Mouse (Mus musculus) olfactory bulb, adult 2 months (tissue): ENCODE results near the gene Rcvrn. TPM values are rescaled to one million over a fixed set of nuclear protein-coding genes. Genes with fewer than 3 reads are reported as not detected.

ENCODE experiments used
- H3K27ac ChIP-seq: fragments of 200-500 bp; 2 replicates; pipeline ENCODE4 v1.5.1; 2012; ENCODE audit warnings: low read depth, low read length; ENCODE audit not compliant: insufficient read depth
- H3K4me1 ChIP-seq: fragments of 200-500 bp; 2 replicates; pipeline ENCODE4 v1.6.1; 2012; ENCODE audit warnings: low read length; ENCODE audit not compliant: control insufficient read depth, insufficient read depth
- H3K4me3 ChIP-seq: fragments of 200-500 bp; 2 replicates; pipeline ENCODE4 v1.5.1; 2012; ENCODE audit warnings: mild to moderate bottlenecking, low read depth, low read length, moderate library complexity; ENCODE audit not compliant: insufficient read depth
- CTCF ChIP-seq: fragments of 200-500 bp; IDR thresholded peaks from 2 replicates; pipeline ENCODE4 v1.5.1; 2012; ENCODE audit warnings: low read depth, mild to moderate bottlenecking, low read length, moderate library complexity; ENCODE audit not compliant: insufficient read depth
- POLR2A ChIP-seq: fragments of 200-500 bp; IDR thresholded peaks from 2 replicates; pipeline ENCODE4 v1.6.1; 2012; ENCODE audit warnings: mild to moderate bottlenecking, low read depth, low read length, moderate library complexity; ENCODE audit not compliant: insufficient read depth
- WGBS: fragments of 180-500 bp; shearing (Covaris S2); methylation state at CpG from one replicate; pipeline ENCODE4 v1.1.7; 2018; 5-methylcytosine and 5-hydroxymethylcytosine counted together
- polyA plus RNA-seq: library from polyadenylated mRNA; stranded (reverse); fragments of >200 nt; gene quantifications from 2 replicates; pipeline ENCODE4 v1.2.4, GENCODE M21; 2012; ENCODE audit warnings: low replicate concordance; ENCODE audit not compliant: missing spikeins, insufficient read depth, insufficient read length

The Rcvrn gene
- not detected in 2 replicates for polyA plus RNA-seq

DNA sequence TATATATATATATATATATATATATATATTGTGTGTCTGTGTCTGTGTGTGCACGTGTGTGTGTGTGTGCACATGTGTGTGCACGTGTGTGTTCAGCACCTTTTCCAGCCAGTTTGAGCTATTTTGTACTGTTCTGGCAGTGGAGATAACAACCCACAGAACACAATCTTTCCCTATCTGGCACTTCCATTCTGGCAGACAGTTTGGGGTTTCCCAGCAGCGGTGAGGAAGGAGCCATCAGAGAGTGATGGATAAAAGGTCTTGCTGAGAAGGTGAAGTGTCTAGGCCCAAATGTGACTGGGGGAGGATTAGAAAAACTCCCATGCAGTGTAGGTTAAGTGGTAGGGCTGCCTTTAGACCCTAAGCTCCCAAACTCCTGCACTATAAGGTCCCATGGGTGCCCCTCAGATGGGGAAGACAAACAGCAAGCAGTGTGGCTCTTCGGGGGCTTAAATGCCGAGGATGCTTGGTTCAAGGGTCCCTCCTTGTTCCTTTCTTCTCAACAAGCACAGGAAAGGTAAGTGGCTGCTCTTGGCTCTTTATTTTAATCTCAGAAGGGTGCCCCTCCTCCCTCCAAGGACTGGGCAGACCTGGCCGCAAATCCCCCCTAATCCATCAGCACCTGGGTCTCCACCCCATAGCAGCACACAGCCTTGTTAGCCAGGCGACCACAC, at the start of gene Rcvrn:
Gene Rcvrn (plus strand): TSS at position 624 of the 674 bp plus-strand sequence.
- WGBS, result 70% methylated on average over 7 of the region's 7 CpGs
- TF ChIP-seq CTCF, result no peak
- no peak for TF ChIP-seq POLR2A

DNA sequence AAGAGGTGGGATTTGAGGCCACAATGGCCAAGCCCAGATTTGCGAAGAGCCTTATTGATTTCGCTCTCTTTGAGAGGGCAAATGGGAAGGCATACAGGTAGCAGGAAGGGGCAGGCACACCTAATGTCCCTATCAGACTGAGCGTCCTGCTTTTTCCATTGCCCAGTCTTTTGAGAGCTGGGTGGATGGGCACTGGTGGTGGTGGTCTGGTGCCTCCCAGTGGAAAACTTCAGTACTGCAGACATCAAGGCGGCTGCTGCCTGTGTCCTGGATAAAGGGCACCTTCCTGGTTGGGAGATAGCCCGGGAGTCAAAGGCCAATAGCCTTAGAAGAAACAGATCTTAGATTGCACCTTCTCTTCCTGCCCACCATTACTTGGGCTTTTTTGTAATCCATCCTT, 47.4 kb upstream of the Rcvrn start:
- Histone ChIP-seq H3K4me1 (peaks cover 35% of the 10 kb centered on the region), H3K27ac (no peak overlapping the region), H3K4me3 (no peak overlapping the region)
- TF ChIP-seq POLR2A, result no peak
- peak; percentile 79 for TF ChIP-seq CTCF
- 52% methylated on average over 5 of the region's 5 CpGs for WGBS

More for the DNA sequence above, at the start of gene Rcvrn:
- H3K27ac ChIP-seq, result no peak within 1 kb of the TSS
- peaks cover 3% of the 10 kb centered on the region; the same call in 1 of the 2 replicates for H3K4me1 ChIP-seq
- H3K4me3 ChIP-seq, result no peak within 1 kb of the TSS

DNA sequence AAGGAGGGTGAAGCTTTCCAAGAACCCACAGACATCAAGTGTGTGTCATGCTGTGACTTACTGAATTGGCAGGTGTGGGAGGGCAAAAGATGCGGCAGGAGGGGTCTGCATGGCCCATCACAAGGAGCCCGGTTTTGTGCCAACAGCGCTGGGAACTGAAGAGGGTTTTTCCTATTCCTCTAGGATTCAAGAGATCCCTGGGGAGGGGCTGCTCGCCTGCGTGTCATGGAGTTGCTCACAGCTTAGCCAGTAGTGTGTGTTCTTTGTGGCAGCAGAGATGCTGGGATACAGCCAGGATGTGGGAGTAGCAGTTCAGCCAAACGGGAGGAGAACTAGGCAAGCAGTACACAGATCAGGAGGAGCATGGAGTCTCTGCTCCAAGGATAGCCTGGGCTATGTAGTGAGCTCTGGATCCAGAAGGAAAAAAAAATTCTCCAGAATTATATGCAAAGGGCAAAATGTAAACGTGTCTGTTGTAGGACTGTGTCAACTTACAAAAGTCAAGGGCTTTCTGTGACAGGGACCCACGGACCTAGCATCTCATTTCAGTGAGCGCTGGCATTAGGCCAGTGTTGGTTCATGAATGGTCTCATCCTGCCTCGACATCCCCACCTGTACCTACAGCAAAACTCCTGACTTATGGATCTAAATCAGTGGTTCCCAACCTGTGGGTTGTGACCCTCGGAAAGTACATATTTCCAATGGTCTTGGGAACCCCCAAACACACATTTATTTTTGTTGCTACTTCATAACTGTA, 46.3 kb upstream of the Rcvrn start:
- no peak overlapping the region for H3K4me3 ChIP-seq
- WGBS, result 47% methylated on average over 11 of the region's 11 CpGs

DNA sequence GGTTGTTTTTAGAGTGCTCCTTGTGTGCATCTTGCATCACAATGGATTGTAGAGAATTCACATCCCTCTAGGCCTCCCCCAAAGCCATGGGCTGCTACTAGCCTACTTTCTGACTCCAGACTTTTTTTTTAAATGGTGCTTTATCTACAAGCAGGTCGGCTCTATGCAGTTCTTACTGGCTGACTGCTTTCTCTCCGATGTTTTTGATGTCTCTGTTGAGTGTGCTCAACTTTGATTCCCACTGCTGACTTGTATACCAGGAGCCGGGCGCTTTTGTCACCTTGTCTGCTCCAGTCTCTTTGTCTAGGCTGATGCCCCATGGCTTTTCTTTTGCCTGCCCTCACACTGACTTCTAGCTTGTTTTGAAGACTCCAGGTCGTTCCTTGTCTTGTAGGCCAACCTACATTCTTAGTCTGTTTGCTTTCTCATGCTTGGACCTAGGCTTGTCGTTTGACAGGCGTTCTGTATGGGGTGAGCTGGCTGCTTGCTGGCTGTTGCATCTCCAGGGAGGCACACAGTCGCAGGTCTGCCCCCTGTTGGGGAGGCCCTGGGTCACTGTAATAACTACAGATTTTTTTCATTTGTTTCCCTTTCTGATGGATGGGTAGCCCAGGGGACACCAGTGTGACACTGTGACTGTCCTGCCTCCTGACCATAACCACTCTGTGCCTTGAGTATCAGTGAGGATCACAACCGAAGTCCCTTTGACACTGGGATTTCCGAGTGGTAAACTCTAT, 45.0 kb upstream of the Rcvrn start:
- 0 out of 2 replicates have a peak overlapping the region, but pooled peaks have one; percentile 19 for H3K27ac ChIP-seq
- WGBS, result 69% methylated on average over 10 of the region's 10 CpGs
- H3K4me3 ChIP-seq, result no peak overlapping the region
- peaks cover 49% of the 10 kb centered on the region for H3K4me1 ChIP-seq
- TF ChIP-seq CTCF (no peak), POLR2A (no peak)

More for the DNA sequence above, 46.3 kb upstream of the Rcvrn start:
- Histone ChIP-seq H3K27ac (no peak overlapping the region; the same call in 1 of the 2 replicates), H3K4me1 (peaks cover 41% of the 10 kb centered on the region)
- no peak for TF ChIP-seq POLR2A
- no peak for TF ChIP-seq CTCF

DNA sequence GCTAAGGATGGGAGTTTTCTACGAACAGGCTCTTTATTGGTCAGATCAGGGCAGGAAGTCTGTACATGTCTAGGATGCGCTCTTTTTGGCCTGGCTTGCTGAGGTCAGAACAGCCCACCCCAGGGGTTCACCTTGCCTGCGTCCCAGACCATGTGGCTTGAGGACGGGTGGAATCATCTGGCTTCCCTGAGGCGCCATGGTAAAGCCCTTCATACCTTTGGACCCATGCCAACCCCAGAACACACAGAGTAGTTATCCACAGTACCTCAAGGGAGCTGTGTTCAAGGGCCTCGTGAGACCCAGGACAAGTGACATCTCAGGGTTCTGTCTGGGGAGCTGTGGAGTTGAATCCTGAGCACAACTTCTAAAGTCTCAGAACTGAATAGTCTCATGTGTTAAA, 43.4 kb upstream of the Rcvrn start:
- Histone ChIP-seq H3K27ac (no peak overlapping the region), H3K4me3 (no peak overlapping the region), H3K4me1 (peaks cover 64% of the 10 kb centered on the region)
- TF ChIP-seq CTCF (no peak), POLR2A (no peak)
- WGBS, result 78% methylated on average over 6 of the region's 6 CpGs

DNA sequence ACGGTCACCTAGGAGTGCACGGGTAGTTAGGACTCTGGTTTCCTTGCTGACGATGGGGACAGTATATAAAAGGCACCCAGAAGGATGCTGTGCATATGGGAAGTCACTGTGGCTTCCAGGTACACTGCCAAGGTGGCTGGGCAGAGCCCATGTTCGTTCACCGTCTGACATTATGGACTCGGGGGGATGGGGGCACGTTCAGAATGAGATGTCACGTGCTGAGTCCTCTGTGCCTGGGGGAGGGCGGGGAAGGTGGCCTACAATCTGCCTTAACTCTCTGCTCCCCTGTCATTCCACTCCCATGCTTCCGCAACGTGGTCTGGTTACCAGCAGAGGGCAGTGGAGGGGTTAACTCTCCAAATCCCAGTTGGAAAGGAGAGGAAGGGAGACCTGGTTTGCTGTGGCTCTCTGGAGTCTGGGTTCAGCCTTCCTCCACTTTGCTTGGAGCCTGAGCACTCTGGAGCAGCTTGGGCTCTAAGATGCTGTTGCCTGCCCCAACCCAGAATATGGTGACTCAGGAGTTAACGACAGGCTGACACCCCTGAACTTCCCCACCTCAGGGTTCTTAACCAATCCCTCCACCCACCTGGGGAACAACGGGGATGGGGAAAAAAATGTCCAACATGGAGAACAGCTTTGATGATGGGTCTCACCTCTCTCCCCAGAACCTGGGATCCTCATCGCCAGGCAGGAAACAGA, 42.8 kb upstream of the Rcvrn start:
- Histone ChIP-seq H3K4me3 (peak overlapping the region; percentile 44), H3K4me1 (peaks cover 68% of the 10 kb centered on the region), H3K27ac (peak overlapping the region; percentile 87)
- no peak for TF ChIP-seq POLR2A
- TF ChIP-seq CTCF, result peak; percentile 37
- WGBS, result 8% methylated on average over 14 of the region's 14 CpGs

DNA sequence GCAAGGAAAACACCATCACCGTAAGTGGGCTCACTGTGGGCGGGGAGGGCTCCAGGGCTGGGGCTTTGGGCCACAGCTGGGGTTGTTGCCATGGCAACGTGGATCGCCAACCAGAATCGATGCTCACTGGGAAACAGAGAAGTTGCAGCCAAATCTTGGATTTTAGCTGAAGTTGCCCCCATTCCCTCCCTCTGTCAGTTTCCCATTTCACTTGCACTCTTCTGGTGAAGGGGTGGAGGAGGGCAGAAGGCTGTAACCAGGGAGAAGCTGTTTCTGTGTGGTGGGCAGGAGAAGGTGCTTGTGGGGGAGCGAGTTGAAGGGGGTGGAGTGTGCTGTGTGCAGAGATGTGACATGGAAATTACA, 42.3 kb upstream of the Rcvrn start:
- no peak for TF ChIP-seq CTCF
- TF ChIP-seq POLR2A, result no peak
- WGBS, result 12% methylated on average over 6 of the region's 6 CpGs
- Histone ChIP-seq H3K27ac (peak overlapping the region; percentile 87), H3K4me1 (peaks cover 72% of the 10 kb centered on the region), H3K4me3 (peak overlapping the region; percentile 44)

DNA sequence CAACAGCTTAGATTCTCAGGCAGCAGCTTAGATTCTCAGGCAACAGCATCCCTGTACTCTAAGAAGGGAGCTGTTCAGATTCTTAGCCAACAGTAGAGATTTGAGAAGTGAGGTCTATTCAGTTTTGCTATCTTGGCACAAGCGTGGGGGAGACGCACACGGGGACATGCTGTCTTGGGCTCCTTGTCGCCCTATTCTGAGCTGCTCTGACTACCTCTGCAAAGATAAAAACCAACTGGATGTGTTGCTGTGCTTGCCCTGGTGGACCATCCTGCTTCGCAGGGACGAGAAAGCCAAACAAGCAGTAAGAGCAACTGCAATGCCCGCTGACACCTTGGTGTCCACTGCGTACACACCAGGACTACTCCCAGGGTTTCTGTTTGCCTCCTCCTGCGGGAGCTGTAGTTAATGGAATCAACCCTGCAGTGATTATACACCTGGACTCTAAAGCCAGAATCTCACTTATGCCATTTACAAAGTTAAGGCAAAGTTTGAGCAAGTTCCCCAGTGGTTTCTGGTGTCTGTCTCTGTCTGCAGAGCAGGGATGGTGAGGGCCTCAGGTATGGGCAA, 41.5 kb upstream of the Rcvrn start:
- H3K27ac ChIP-seq, result peak overlapping the region; percentile 87
- H3K4me1 ChIP-seq, result peaks cover 74% of the 10 kb centered on the region
- 56% methylated on average over 9 of the region's 9 CpGs for WGBS
- TF ChIP-seq CTCF (no peak), POLR2A (no peak)
- peak overlapping the region; percentile 44 for H3K4me3 ChIP-seq
